Mouse (Mus musculus): ENCODE measurements at regions not wholly inside any gene's neighbourhood (a gene's known extent, or its start where the extent isn't known, plus 50 kb on each side); places are given as distances from the start of the nearest gene placed in this dataset.

DNA sequence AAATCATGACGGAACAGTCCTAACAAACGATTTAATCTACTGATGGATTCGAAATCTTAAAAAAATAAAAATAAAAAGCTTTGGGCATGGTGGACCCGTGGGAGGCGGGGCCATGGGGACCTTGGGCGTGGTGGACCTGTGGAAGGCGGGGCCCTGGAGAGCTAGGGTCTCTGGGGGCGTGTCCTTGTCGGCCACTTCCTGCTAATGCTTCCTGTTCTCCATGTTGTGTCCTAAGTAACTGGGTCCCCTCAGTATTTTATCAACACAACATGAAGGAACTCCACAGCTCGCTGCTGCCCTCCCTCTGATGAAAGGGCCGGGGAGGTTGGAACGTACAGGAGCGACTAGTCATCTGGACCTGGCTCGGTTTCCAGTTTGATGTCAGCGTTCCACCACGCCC lies 75.3 kb upstream of the Plekha5 start:
- Histone ChIP-seq H3K4me2 (ENCODE audit: low read length) (no peak overlapping the region), H3K27ac (ENCODE audit: low read length) (no peak overlapping the region), H3K4me1 (replicated peaks; ENCODE audit: control insufficient read depth, insufficient read depth, low read length) (no peaks in the 10 kb centered on the region), H3K9ac (replicated peaks; ENCODE audit: low read depth, low read length) (no peak overlapping the region), H3K27me3 (replicated peaks; ENCODE audit: control insufficient read depth, insufficient read depth, low read length) (no peaks in the 10 kb centered on the region), H3K36me3 (ENCODE audit: control insufficient read depth, insufficient read depth) (no peaks in the 10 kb centered on the region), H3K4me3 (replicated peaks; ENCODE audit: low read length) (no peak overlapping the region), H3K9me3 (ENCODE audit: control insufficient read depth, low read length) (no peaks in the 10 kb centered on the region)
- ATAC-seq: no peak
- 93% methylated on average over 16 of the region's 16 CpGs for WGBS

DNA sequence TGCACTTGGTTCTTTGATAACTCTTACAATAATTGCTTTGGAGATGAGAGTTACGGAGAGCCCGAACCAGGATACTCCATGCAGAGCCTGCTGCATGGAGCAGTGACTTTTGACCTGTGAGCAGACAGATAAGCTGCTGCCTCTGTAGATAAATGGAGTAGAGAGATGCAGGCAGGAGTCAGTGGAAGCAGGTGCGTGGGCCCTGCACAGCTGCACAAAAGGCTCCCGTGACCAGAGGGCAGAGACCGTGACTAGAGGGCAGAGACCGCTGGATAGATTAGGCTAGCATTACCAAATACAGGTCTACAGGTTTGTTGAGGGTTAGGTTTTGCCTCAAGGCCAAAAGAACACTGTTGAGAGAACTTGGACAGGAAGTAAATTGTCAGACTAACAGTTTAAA lies 76.9 kb upstream of the Plekha5 start:
- H3K4me3 ChIP-seq (replicated peaks; ENCODE audit: low read length): no peak overlapping the region
- no peak overlapping the region for H3K9ac ChIP-seq (replicated peaks; ENCODE audit: low read depth, low read length)
- no peak overlapping the region for H3K27ac ChIP-seq (ENCODE audit: low read length)
- no peak for ATAC-seq
- 84% methylated on average over 6 of the region's 6 CpGs for WGBS
- peaks cover 3% of the 10 kb centered on the region; the same call in 1 of the 2 replicates for H3K4me1 ChIP-seq (replicated peaks; ENCODE audit: control insufficient read depth, insufficient read depth, low read length)
- H3K9me3 ChIP-seq (ENCODE audit: control insufficient read depth, low read length): no peaks in the 10 kb centered on the region
- no peaks in the 10 kb centered on the region for H3K36me3 ChIP-seq (ENCODE audit: control insufficient read depth, insufficient read depth)
- H3K27me3 ChIP-seq (replicated peaks; ENCODE audit: control insufficient read depth, insufficient read depth, low read length): no peaks in the 10 kb centered on the region
- H3K4me2 ChIP-seq (ENCODE audit: low read length): no peak overlapping the region

DNA sequence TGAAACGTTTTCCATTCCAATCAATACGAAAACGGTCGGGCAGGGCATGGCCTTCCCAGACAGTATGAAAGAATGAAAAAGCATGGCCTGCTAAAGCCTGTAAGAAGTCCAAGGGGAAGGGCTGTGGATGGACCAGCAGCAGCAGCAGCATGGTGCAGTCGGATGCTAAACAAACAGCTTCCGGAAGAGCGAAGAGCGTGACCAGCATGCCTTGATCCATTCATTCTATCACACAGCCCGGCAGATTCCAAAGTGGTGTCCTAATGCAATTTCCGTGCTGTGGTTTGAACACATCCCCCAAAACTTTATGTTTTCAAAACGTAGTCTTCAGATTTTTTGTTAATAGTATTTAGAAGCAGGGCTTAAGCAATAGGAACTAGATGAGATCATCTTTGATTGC lies 80.2 kb upstream of the Plekha5 start:
- H3K4me3 ChIP-seq (replicated peaks; ENCODE audit: low read length): no peak overlapping the region
- H3K9ac ChIP-seq (replicated peaks; ENCODE audit: low read depth, low read length): no peak overlapping the region
- H3K36me3 ChIP-seq (ENCODE audit: control insufficient read depth, insufficient read depth): no peaks in the 10 kb centered on the region
- H3K9me3 ChIP-seq (ENCODE audit: control insufficient read depth, low read length): no peaks in the 10 kb centered on the region
- no peak overlapping the region for H3K27ac ChIP-seq (ENCODE audit: low read length)
- ATAC-seq: no peak
- peaks cover 3% of the 10 kb centered on the region; the same call in 1 of the 2 replicates for H3K4me1 ChIP-seq (replicated peaks; ENCODE audit: control insufficient read depth, insufficient read depth, low read length)
- no peaks in the 10 kb centered on the region for H3K27me3 ChIP-seq (replicated peaks; ENCODE audit: control insufficient read depth, insufficient read depth, low read length)
- WGBS: 81% methylated on average over 11 of the region's 11 CpGs
- no peak overlapping the region for H3K4me2 ChIP-seq (ENCODE audit: low read length)

DNA sequence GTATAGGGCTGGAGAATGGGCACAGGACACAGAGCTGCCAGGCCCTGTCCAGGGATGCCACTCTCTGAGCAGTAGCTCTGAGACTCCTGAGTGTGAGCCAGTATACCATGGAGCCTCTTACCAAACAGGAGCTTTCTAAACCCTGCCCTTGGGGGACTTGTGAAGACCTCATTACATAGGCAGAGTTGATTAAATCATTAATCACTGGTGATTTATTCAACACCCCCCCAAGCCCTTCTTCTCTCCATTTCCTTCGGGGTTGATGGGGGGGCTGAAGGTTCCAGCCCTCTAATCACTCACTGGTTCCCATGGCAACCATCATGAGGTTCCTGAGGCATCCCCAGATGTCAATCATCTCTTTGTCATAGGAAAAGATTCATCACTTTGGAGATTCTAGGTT lies 81.0 kb upstream of the Plekha5 start:
- peaks cover 9% of the 10 kb centered on the region for H3K4me1 ChIP-seq (replicated peaks; ENCODE audit: control insufficient read depth, insufficient read depth, low read length)
- H3K9me3 ChIP-seq (ENCODE audit: control insufficient read depth, low read length): no peaks in the 10 kb centered on the region
- WGBS: 13% methylated on average over 1 of the region's 1 CpGs
- 0 out of 2 replicates have a peak, but pooled peaks have one; percentile 28 for ATAC-seq
- no peaks in the 10 kb centered on the region for H3K36me3 ChIP-seq (ENCODE audit: control insufficient read depth, insufficient read depth)
- H3K27me3 ChIP-seq (replicated peaks; ENCODE audit: control insufficient read depth, insufficient read depth, low read length): no peaks in the 10 kb centered on the region
- H3K4me2 ChIP-seq (ENCODE audit: low read length): no peak overlapping the region
- no peak overlapping the region for H3K27ac ChIP-seq (ENCODE audit: low read length)
- no peak overlapping the region for H3K4me3 ChIP-seq (replicated peaks; ENCODE audit: low read length)
- no peak overlapping the region for H3K9ac ChIP-seq (replicated peaks; ENCODE audit: low read depth, low read length)

DNA sequence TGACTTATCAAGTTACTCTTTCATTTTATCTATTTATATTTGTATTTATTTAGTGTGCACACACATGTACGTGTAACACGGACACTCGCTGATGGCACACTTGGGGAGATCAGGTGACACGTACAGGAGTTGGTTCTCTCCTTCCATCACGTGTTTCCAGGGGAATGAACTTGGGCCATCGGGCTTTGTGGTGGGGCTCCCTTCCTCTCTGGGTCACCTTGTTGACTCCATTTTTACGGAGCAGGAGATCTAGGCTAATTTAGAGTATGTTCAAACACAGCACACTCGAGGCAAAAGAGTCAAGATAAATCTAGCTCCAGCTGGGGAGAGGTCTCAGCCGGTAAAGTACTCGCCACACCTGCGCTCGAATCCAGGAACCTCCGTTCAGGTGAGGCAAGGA lies 84.1 kb upstream of the Plekha5 start:
- Histone ChIP-seq H3K4me3 (replicated peaks; ENCODE audit: low read length) (no peak overlapping the region), H3K9ac (replicated peaks; ENCODE audit: low read depth, low read length) (no peak overlapping the region), H3K4me1 (replicated peaks; ENCODE audit: control insufficient read depth, insufficient read depth, low read length) (peaks cover 17% of the 10 kb centered on the region), H3K9me3 (ENCODE audit: control insufficient read depth, low read length) (no peaks in the 10 kb centered on the region), H3K27me3 (replicated peaks; ENCODE audit: control insufficient read depth, insufficient read depth, low read length) (no peaks in the 10 kb centered on the region), H3K27ac (ENCODE audit: low read length) (no peak overlapping the region), H3K36me3 (ENCODE audit: control insufficient read depth, insufficient read depth) (no peaks in the 10 kb centered on the region), H3K4me2 (ENCODE audit: low read length) (no peak overlapping the region)
- WGBS: 82% methylated on average over 13 of the region's 13 CpGs
- ATAC-seq: no peak

DNA sequence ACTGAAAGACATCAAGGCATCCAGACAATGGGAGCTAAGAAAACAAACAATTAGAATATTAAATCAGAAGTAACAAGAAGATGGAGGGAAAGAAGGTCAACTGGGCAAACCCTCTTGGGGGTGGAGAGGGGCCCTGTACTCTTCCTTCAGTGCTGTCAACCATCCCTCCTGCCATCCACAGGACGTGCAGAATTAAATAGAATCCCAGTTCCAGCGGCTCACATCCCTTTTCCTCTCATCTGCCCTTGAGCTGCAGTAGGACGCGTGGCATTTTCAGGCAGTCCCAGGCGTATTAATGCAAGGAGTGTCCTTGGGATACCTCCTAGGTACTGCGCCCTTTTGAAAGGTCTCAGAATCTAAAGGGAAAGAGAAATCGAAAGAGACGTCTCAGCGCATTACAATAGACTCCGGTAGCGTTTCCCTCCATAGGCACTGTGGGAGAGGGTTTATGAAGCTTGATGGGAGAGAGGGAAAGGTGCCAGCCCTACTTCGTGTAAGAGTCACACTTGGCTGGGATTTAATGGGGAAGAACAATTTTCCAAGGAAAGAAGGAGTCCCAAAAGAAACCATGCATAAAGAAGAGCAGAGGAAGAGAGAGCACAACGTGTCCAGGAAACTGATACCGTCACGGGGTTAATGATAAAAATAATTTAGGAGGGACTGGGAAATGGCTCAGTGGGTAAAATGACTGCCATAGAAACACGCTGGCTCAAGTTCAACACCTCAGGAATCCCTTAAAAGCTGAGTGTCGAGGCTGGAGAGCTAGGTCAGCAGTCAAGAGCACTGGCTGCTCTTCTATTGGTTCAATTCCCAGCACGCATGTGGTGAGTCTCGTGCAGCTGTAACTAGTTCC lies 85.7 kb upstream of the Plekha5 start:
- Histone ChIP-seq H3K27ac (ENCODE audit: low read length) (no peak overlapping the region), H3K36me3 (ENCODE audit: control insufficient read depth, insufficient read depth) (no peaks in the 10 kb centered on the region), H3K4me2 (ENCODE audit: low read length) (peak overlapping the region; percentile 46), H3K9ac (replicated peaks; ENCODE audit: low read depth, low read length) (no peak overlapping the region), H3K9me3 (ENCODE audit: control insufficient read depth, low read length) (no peaks in the 10 kb centered on the region), H3K4me3 (replicated peaks; ENCODE audit: low read length) (peak overlapping the region; percentile 31), H3K27me3 (replicated peaks; ENCODE audit: control insufficient read depth, insufficient read depth, low read length) (no peaks in the 10 kb centered on the region), H3K4me1 (replicated peaks; ENCODE audit: control insufficient read depth, insufficient read depth, low read length) (peaks cover 17% of the 10 kb centered on the region)
- 11% methylated on average over 19 of the region's 19 CpGs for WGBS
- peak; percentile 58; the same call in 1 of the 2 replicates for ATAC-seq

DNA sequence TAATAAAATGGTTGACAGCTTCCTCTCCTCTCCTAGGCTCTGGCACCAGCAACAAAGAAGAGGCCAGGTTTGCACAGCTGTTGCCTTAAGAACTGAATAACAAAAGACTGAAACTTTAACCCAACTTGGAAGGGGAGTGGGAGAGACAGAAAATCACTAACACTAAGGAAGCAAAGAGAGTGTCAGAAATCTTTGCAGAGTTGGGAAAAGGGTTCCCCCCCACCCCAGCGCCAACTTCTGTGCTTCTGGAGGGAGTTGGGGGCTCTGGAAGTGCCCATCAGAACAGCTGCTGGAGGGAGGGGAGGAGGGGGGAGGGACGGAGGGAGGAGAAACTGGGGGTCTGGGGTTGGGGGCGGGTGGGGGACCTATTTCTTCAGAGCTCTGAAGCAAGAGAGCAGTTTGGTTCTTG lies 86.8 kb upstream of the Plekha5 start:
- H3K4me2 ChIP-seq (ENCODE audit: low read length): no peak overlapping the region
- no peaks in the 10 kb centered on the region for H3K9me3 ChIP-seq (ENCODE audit: control insufficient read depth, low read length)
- 2% methylated on average over 3 of the region's 3 CpGs for WGBS

DNA sequence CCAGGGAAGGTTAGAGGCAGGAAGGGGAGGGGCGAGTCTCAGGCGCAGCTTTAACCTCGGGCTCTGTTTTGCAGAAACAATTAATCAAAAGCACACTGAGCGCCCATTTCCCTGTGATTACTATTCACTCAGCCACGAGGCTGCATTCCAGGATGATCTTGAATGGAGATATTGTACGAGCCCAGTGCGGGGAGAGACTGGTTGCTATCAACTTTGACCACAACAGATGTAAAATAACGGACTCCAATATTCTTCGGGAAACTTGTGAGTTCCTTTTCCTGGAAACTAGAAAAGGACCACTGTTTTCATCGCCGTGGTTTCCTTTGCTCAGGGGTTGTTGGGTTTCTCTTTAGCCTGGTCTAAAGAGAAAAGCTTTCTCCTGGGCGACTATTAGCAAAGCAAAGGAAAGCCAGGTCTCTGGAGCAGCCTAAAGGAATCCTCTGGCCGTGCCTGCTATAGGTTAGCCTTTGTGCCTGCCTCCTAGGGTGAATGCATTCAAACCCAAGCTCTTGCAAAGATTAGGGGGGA lies 87.4 kb upstream of the Plekha5 start:
- Histone ChIP-seq H3K4me1 (replicated peaks; ENCODE audit: control insufficient read depth, insufficient read depth, low read length) (peaks cover 14% of the 10 kb centered on the region), H3K4me2 (ENCODE audit: low read length) (peak overlapping the region; percentile 14), H3K27ac (ENCODE audit: low read length) (no peak overlapping the region), H3K4me3 (replicated peaks; ENCODE audit: low read length) (no peak overlapping the region), H3K9ac (replicated peaks; ENCODE audit: low read depth, low read length) (no peak overlapping the region), H3K27me3 (replicated peaks; ENCODE audit: control insufficient read depth, insufficient read depth, low read length) (no peaks in the 10 kb centered on the region), H3K36me3 (ENCODE audit: control insufficient read depth, insufficient read depth) (no peaks in the 10 kb centered on the region), H3K9me3 (ENCODE audit: control insufficient read depth, low read length) (no peaks in the 10 kb centered on the region)
- 2% methylated on average over 13 of the region's 13 CpGs for WGBS
- 0 out of 2 replicates have a peak, but pooled peaks have one; percentile 15 for ATAC-seq

More for the DNA sequence above, 86.8 kb upstream of the Plekha5 start:
- H3K9ac ChIP-seq (replicated peaks; ENCODE audit: low read depth, low read length): no peak overlapping the region
- no peaks in the 10 kb centered on the region for H3K36me3 ChIP-seq (ENCODE audit: control insufficient read depth, insufficient read depth)
- H3K4me3 ChIP-seq (replicated peaks; ENCODE audit: low read length): no peak overlapping the region
- ATAC-seq: no peak
- no peak overlapping the region for H3K27ac ChIP-seq (ENCODE audit: low read length)
- no peaks in the 10 kb centered on the region for H3K27me3 ChIP-seq (replicated peaks; ENCODE audit: control insufficient read depth, insufficient read depth, low read length)
- H3K4me1 ChIP-seq (replicated peaks; ENCODE audit: control insufficient read depth, insufficient read depth, low read length): peaks cover 14% of the 10 kb centered on the region

DNA sequence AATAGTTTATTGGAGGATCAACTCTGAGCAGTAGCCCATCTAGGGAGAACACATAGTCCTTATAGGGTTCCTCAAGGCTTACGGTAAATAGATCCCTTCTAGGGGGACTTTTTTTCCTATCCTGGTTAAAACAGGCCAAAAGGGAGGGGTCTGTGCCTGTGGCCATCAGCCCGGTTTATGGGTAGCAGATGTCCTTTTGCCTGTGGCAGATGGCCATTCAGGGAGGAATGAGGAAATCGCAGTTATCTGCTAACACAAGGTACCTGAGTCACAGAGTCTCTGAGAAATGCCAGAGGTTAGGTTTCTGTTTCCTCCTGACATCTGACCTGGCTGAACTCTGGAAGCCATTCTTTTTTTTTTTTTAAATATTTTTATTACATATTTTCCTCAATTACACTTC lies 90.5 kb upstream of the Plekha5 start:
- Histone ChIP-seq H3K9me3 (ENCODE audit: control insufficient read depth, low read length) (0 out of 2 replicates have a peak, but pooled peaks cover under 1% of the 10 kb centered on the region), H3K4me1 (replicated peaks; ENCODE audit: control insufficient read depth, insufficient read depth, low read length) (peaks cover 13% of the 10 kb centered on the region), H3K4me3 (replicated peaks; ENCODE audit: low read length) (no peak overlapping the region), H3K27me3 (replicated peaks; ENCODE audit: control insufficient read depth, insufficient read depth, low read length) (no peaks in the 10 kb centered on the region), H3K27ac (ENCODE audit: low read length) (no peak overlapping the region), H3K36me3 (ENCODE audit: control insufficient read depth, insufficient read depth) (no peaks in the 10 kb centered on the region), H3K9ac (replicated peaks; ENCODE audit: low read depth, low read length) (no peak overlapping the region), H3K4me2 (ENCODE audit: low read length) (no peak overlapping the region)
- no peak for ATAC-seq
- WGBS: 78% methylated on average over 3 of the region's 3 CpGs
